Mouse (Mus musculus) limb, embryonic 11.5 days (tissue): ENCODE measurements at regions not wholly inside any gene's neighbourhood (a gene's known extent, or its start where the extent isn't known, plus 50 kb on each side); places are given as distances from the start of the nearest gene placed in this dataset.

Experiments
- ATAC-seq: fragments of 200-750 bp; cut with Nextera tagmentation; 2 replicates; pipeline ENCODE4 v1.8.0; 2017; ENCODE audit warnings: low read depth; ENCODE audit not compliant: insufficient number of reproducible peaks, low FRiP score, low TSS enrichment
- DNase-seq: peaks from one replicate; pipeline ENCODE4 v3.0.0-alpha.2; 2015; ENCODE audit warnings: low spot score
- H3K27ac ChIP-seq: fragments of 300-500 bp; sonication (generic); replicated peaks from 2 replicates; pipeline ENCODE4 v1.5.1; 2014; ENCODE audit warnings: low read depth, mild to moderate bottlenecking, low read length
- H3K27me3 ChIP-seq: fragments of 300-500 bp; sonication (generic); 2 replicates; pipeline ENCODE4 v1.6.1; 2014; ENCODE audit warnings: mild to moderate bottlenecking, low read length, mixed read lengths; ENCODE audit not compliant: control insufficient read depth, insufficient read depth
- H3K36me3 ChIP-seq: fragments of 300-500 bp; sonication (generic); 2 replicates; pipeline ENCODE4 v1.6.1; 2014; ENCODE audit warnings: mild to moderate bottlenecking, low read length, moderate library complexity, mixed read lengths; ENCODE audit not compliant: control insufficient read depth, insufficient read depth
- H3K4me1 ChIP-seq: fragments of 300-500 bp; sonication (generic); 2 replicates; pipeline ENCODE4 v1.6.1; 2014; ENCODE audit warnings: low read length, mixed read lengths; ENCODE audit not compliant: control insufficient read depth, insufficient read depth
- H3K4me2 ChIP-seq: fragments of 300-500 bp; sonication (generic); 2 replicates; pipeline ENCODE4 v1.6.1; 2014; ENCODE audit warnings: low read depth, mild to moderate bottlenecking, moderate library complexity; ENCODE audit not compliant: severe bottlenecking
- H3K4me3 ChIP-seq: fragments of 300-500 bp; sonication (generic); 2 replicates; pipeline ENCODE4 v1.5.1; 2014; ENCODE audit warnings: low read depth, low read length
- H3K9ac ChIP-seq: fragments of 300-500 bp; sonication (generic); 2 replicates; pipeline ENCODE4 v1.6.1; 2014; ENCODE audit warnings: mild to moderate bottlenecking, low read length
- H3K9me3 ChIP-seq: fragments of 300-500 bp; sonication (generic); 2 replicates; pipeline ENCODE4 v1.6.1; 2016; ENCODE audit warnings: low read length; ENCODE audit not compliant: control insufficient read depth
- WGBS: fragments of 180-500 bp; shearing (Covaris S2); extraction: QIAGEN DNeasy Blood & Tissue Kit; methylation state at CpG from one replicate; pipeline ENCODE4 v1.1.7; 2014; 5-methylcytosine and 5-hydroxymethylcytosine counted together

GRCm38 (mm10) chr3:34198228-34198627, 117.1 kb upstream of the Dnajc19 start:
- Histone ChIP-seq H3K4me1 (no peaks in the 10 kb centered on the region), H3K4me2 (no peak overlapping the region), H3K27me3 (peaks cover 7% of the 10 kb centered on the region; the same call in 1 of the 2 replicates), H3K9ac (no peak overlapping the region), H3K27ac (no peak overlapping the region), H3K9me3 (no peaks in the 10 kb centered on the region), H3K4me3 (no peak overlapping the region), H3K36me3 (no peaks in the 10 kb centered on the region)
- DNase-seq (peak; percentile 47), ATAC-seq (no peak)
- 28% methylated on average over 8 of the region's 8 CpGs for WGBS

GRCm38 (mm10) chr3:34197163-34197455, 116.0 kb upstream of the Dnajc19 start:
- ATAC-seq, result no peak
- no peaks in the 10 kb centered on the region for H3K36me3 ChIP-seq
- no peak overlapping the region for H3K9ac ChIP-seq
- peaks cover 7% of the 10 kb centered on the region; the same call in 1 of the 2 replicates for H3K27me3 ChIP-seq
- no peaks in the 10 kb centered on the region for H3K9me3 ChIP-seq
- no peak overlapping the region for H3K27ac ChIP-seq
- no peak overlapping the region for H3K4me2 ChIP-seq
- DNase-seq, result peak; percentile 24
- no peaks in the 10 kb centered on the region for H3K4me1 ChIP-seq
- WGBS, result 17% methylated on average over 10 of the region's 10 CpGs
- no peak overlapping the region for H3K4me3 ChIP-seq

- Histone ChIP-seq H3K36me3 (no peaks in the 10 kb centered on the region), H3K4me1 (no peaks in the 10 kb centered on the region), H3K27me3 (peaks cover 7% of the 10 kb centered on the region; the same call in 1 of the 2 replicates), H3K9me3 (no peaks in the 10 kb centered on the region), H3K4me3 (no peak overlapping the region), H3K27ac (no peak overlapping the region), H3K4me2 (no peak overlapping the region), H3K9ac (no peak overlapping the region)
- 44% methylated on average over 22 of the region's 22 CpGs for WGBS
- ATAC-seq (no peak), DNase-seq (no peak)
These were observed 115.5 kb upstream of the Dnajc19 start for GRCm38 (mm10) chr3:34196451-34197162.

- H3K9me3 ChIP-seq, result no peaks in the 10 kb centered on the region
- DNase-seq, result no peak
- H3K4me2 ChIP-seq, result no peak overlapping the region
- no peaks in the 10 kb centered on the region for H3K36me3 ChIP-seq
- H3K9ac ChIP-seq, result no peak overlapping the region
- no peak overlapping the region for H3K27ac ChIP-seq
- WGBS, result 76% methylated on average over 13 of the region's 13 CpGs
- no peak for ATAC-seq
- peaks cover 7% of the 10 kb centered on the region; the same call in 1 of the 2 replicates for H3K27me3 ChIP-seq
- H3K4me3 ChIP-seq, result no peak overlapping the region
- H3K4me1 ChIP-seq, result no peaks in the 10 kb centered on the region
These were observed 114.8 kb upstream of the Dnajc19 start for GRCm38 (mm10) chr3:34195729-34196450.

GRCm38 (mm10) chr3:34173416-34174097, 92.4 kb upstream of the Dnajc19 start:
- Histone ChIP-seq H3K9ac (no peak overlapping the region), H3K4me2 (no peak overlapping the region)

GRCm38 (mm10) chr3:34172899-34173298, 91.8 kb upstream of the Dnajc19 start:
- H3K4me3 ChIP-seq, result no peak overlapping the region
- WGBS, result 89% methylated on average over 4 of the region's 4 CpGs
- DNase-seq (no peak), ATAC-seq (no peak)
- H3K4me2 ChIP-seq, result no peak overlapping the region
- H3K4me1 ChIP-seq, result no peaks in the 10 kb centered on the region
- H3K9me3 ChIP-seq, result no peaks in the 10 kb centered on the region
- no peaks in the 10 kb centered on the region for H3K36me3 ChIP-seq
- H3K9ac ChIP-seq, result no peak overlapping the region
- no peak overlapping the region for H3K27ac ChIP-seq
- no peaks in the 10 kb centered on the region for H3K27me3 ChIP-seq

More at GRCm38 (mm10) chr3:34173416-34174097, 92.4 kb upstream of the Dnajc19 start:
- no peak overlapping the region for H3K4me3 ChIP-seq
- no peak for ATAC-seq
- no peaks in the 10 kb centered on the region for H3K9me3 ChIP-seq
- no peaks in the 10 kb centered on the region for H3K36me3 ChIP-seq
- H3K27me3 ChIP-seq, result no peaks in the 10 kb centered on the region
- no peaks in the 10 kb centered on the region for H3K4me1 ChIP-seq
- 82% methylated on average over 6 of the region's 6 CpGs for WGBS
- H3K27ac ChIP-seq, result no peak overlapping the region
- no peak for DNase-seq

- Histone ChIP-seq H3K27me3 (no peaks in the 10 kb centered on the region), H3K9ac (no peak overlapping the region), H3K4me3 (no peak overlapping the region), H3K36me3 (no peaks in the 10 kb centered on the region), H3K9me3 (no peaks in the 10 kb centered on the region), H3K4me1 (no peaks in the 10 kb centered on the region), H3K27ac (no peak overlapping the region), H3K4me2 (no peak overlapping the region)
- 82% methylated on average over 6 of the region's 6 CpGs for WGBS
- ATAC-seq, result no peak
- no peak for DNase-seq
These were observed 90.8 kb upstream of the Dnajc19 start for GRCm38 (mm10) chr3:34171893-34172292.

- Histone ChIP-seq H3K4me1 (no peaks in the 10 kb centered on the region), H3K4me2 (no peak overlapping the region), H3K27me3 (no peaks in the 10 kb centered on the region), H3K4me3 (no peak overlapping the region), H3K27ac (no peak overlapping the region), H3K9ac (no peak overlapping the region), H3K36me3 (no peaks in the 10 kb centered on the region), H3K9me3 (no peaks in the 10 kb centered on the region)
- 91% methylated on average over 1 of the region's 1 CpGs for WGBS
- ATAC-seq (no peak), DNase-seq (no peak)
These were observed 87.0 kb upstream of the Dnajc19 start for GRCm38 (mm10) chr3:34168087-34168486.
